Mouse (Mus musculus) forebrain, postnatal 0 days (tissue): ENCODE results near the gene Kmt5a. TPM values are rescaled to one million over a fixed set of nuclear protein-coding genes. Genes with fewer than 3 reads are reported as not detected.
A peak's percentile ranks its signal among the peaks of the same experiment; 100 is the strongest.

Source experiments
- ATAC-seq: fragments of 200-750 bp; cut with Nextera tagmentation; 2 replicates; pipeline ENCODE4 v1.8.0; 2017; ENCODE audit warnings: mild to moderate bottlenecking, moderate library complexity
- DNase-seq: peaks from one replicate; pipeline ENCODE4 v3.0.0-alpha.2; 2015
- H3K27ac ChIP-seq: fragments of 300-500 bp; sonication (generic); 2 replicates; pipeline ENCODE4 v1.5.1; 2014; ENCODE audit warnings: low read depth, mild to moderate bottlenecking, antibody characterized with exemption, low read length, moderate library complexity, mixed read lengths
- H3K27me3 ChIP-seq: fragments of 300-500 bp; sonication (generic); 2 replicates; pipeline ENCODE4 v1.6.1; 2014; ENCODE audit warnings: mild to moderate bottlenecking, low read length, mixed read lengths; ENCODE audit not compliant: insufficient read depth
- H3K36me3 ChIP-seq: fragments of 300-500 bp; sonication (generic); 2 replicates; pipeline ENCODE4 v1.6.1; 2014; ENCODE audit warnings: mild to moderate bottlenecking, moderate library complexity; ENCODE audit not compliant: insufficient read depth
- H3K4me1 ChIP-seq: fragments of 300-500 bp; sonication (generic); 2 replicates; pipeline ENCODE4 v1.6.1; 2014; ENCODE audit warnings: antibody characterized with exemption; ENCODE audit not compliant: insufficient read depth
- H3K4me2 ChIP-seq: fragments of 300-500 bp; sonication (generic); 2 replicates; pipeline ENCODE4 v1.6.1; 2014; ENCODE audit warnings: low read depth, mild to moderate bottlenecking, moderate library complexity
- H3K4me3 ChIP-seq: fragments of 300-500 bp; sonication (generic); 2 replicates; pipeline ENCODE4 v1.5.1; 2014; ENCODE audit warnings: low read depth, low read length, mixed read lengths
- H3K9ac ChIP-seq: fragments of 300-500 bp; sonication (generic); 2 replicates; pipeline ENCODE4 v1.6.1; 2014; ENCODE audit warnings: mild to moderate bottlenecking
- H3K9me3 ChIP-seq: fragments of 300-500 bp; sonication (generic); 2 replicates; pipeline ENCODE4 v1.6.1; 2016; ENCODE audit warnings: low read length
- CTCF ChIP-seq: sonication (generic); IDR thresholded peaks from 2 replicates; pipeline ENCODE4 v1.5.1; 2016; ENCODE audit warnings: antibody characterized with exemption, control low read depth, low read depth
- WGBS: fragments of 180-500 bp; shearing (Covaris S2); extraction: QIAGEN DNeasy Blood & Tissue Kit; methylation state at CpG from one replicate; pipeline ENCODE4 v1.1.7; 2014; 5-methylcytosine and 5-hydroxymethylcytosine counted together
- polyA plus RNA-seq: library from polyadenylated mRNA; unstranded; fragments of >200 nt; fragmentation: Nextera tagmentation; extraction: Ambion mirVana; gene quantifications from 2 replicates; pipeline ENCODE4 v1.2.1, GENCODE M21; 2015
- total RNA-seq: library from RNA; depleted of rRNA; stranded (reverse); fragments of >200 nt; gene quantifications from 2 replicates; pipeline ENCODE4 v1.2.3, GENCODE M21; 2014

Gene Kmt5a
- total and polyA plus RNA-seq, 2 experiments from 2014 or later = 23.6 to 45.0 TPM

DNA sequence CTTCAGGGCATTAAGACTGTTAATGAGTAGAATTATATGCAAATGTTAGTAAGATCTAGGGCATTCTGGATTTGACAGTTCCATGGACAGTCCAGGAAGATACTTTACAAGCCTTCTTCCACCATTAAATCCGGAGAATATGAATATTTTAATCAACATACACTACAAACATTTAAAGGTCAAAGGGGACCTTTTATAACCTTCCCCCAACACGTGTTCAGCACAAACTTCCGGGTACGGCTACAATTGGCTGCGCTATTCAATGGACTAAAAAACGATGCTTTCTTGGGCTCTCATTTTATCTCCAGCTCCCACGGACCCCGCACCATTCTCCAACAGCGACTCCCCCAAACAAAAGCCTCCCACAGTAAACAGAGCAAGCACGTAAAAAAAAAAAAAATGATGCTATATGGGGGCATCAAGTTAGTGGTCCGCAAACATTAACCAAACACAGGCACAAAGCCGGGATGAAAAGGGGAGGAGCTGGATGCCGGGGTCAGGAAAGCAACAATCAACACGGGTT lies 15.5 kb upstream of the Kmt5a start:
- ATAC-seq (no peak), DNase-seq (peak; percentile 9)
- Histone ChIP-seq H3K4me3 (peak overlapping the region; percentile 97), H3K9ac (peak overlapping the region; percentile 95), H3K9me3 (no peaks in the 10 kb centered on the region), H3K4me2 (peak overlapping the region; percentile 77), H3K4me1 (no peaks in the 10 kb centered on the region), H3K36me3 (no peaks in the 10 kb centered on the region), H3K27me3 (no peaks in the 10 kb centered on the region), H3K27ac (peak overlapping the region; percentile 98; the same call in 1 of the 2 replicates)
- WGBS = 3% methylated on average over 14 of the region's 14 CpGs
- no peak for TF ChIP-seq CTCF

DNA sequence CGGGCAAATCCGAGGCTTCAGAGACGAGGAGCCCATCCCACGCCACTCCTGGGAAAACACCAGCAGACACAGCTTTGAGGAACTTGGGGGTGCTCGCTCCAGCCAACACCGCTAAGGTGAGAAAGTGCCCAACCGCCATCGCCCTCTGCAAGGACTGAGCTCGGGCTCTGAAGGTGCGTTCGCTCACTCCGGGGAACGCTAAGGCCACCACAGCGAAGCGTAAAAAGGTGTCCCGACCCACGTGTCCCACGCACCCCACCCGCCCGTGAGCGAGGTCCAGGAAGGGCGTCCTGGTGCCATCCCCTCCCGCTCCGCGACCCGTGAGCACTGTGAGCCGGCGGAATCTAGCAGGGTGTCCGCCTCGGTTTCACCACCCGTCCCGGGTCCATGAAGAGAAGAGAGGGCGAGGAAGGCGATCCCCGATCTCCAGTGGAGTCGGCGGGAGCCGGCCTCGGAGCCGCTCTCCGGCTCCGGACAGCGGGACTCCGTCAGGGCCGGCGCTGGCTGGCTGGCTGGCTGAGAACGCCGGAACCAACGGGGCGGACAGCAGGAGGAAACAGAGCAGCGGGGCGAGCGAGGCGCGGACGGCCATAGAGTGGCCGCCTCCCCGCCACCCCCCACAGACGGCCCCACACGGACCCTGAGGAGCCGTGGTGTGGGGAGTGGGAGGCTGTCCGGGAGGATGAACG lies 14.9 kb upstream of the Kmt5a start:
- Histone ChIP-seq H3K9ac (peak overlapping the region; percentile 95), H3K4me2 (peak overlapping the region; percentile 77), H3K4me3 (peak overlapping the region; percentile 97), H3K27me3 (no peaks in the 10 kb centered on the region), H3K27ac (peak overlapping the region; percentile 98), H3K9me3 (no peaks in the 10 kb centered on the region), H3K4me1 (no peaks in the 10 kb centered on the region), H3K36me3 (no peaks in the 10 kb centered on the region)
- TF ChIP-seq CTCF = no peak
- under 1% methylated on average over 63 of the region's 63 CpGs for WGBS
- no peak for DNase-seq
- ATAC-seq = peak; percentile 58

DNA sequence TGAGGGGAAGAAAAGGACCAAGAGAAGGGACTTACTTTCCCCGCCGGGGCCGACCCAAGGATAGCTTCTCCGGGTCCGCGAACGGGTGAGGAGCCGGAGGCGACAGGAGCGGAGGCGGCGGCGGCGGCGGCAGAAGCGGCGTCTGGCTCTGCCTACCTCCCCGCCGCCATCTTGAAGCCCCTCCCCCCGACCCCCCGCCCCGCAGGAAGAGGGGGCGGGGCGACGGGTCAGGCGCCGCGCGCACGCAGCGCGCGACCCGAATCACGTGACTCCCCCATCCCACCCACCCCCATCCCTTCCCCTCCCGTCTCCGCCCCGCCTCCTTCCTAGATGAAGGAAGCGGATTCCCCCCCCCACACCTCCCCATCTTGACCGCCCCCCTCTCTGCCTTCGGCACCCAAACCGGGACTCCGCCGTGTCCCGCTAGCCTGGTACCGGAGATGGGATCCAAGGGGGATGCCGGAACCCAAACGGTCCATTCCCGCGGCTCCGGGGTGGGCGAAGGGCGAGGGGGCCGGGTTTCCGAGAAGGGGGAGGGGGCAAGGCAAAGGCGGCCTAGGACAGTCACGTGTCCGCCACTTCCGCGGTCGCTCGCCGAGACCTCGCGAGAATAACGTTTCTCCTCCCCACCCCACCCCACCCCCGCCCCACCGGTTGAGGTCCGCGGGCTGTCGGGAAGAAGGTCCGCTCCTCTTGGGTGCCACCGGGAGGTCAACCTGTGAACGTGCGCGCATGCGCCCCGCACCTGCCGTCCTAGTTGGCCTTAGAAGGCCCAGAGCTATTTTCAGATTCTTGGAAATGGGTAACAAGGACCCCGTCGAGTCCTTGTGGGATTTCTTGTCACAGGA lies 14.1 kb upstream of the Kmt5a start, which contains the start of gene Sbno1:
Gene Sbno1 (minus strand): TSS at position 590 of the 848 bp plus-strand sequence.
- DNase-seq = peak; percentile 97
- ATAC-seq = peak; percentile 96
- H3K36me3 ChIP-seq = no peaks in the 10 kb centered on the region

DNA sequence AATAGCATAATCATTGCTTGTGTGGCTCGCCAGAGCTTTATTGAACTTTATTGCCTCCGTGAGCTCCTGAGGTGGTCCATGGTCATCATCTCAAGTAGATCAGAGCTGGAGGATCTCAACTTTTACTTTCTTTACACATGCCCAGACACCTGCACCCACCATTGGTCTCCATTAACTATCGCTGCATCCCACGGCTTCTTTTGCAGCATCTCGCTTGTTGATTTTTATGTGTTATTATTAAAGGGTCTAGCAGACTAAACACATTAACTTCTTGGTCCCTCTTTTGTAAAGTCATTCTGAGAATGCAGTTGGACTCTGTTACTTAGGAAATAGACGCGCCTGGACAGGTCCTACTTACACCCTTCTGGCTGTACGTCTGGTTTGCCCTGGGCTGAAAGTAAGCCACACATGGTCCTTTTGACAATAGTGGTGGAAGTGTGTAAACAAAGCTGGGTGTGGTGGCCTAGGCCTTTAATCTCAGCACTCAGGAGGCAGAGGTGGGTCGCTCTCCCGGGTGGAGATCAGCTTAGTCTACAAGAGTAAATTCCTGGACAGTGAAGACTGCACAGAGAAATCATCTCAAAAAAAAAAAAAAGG lies 13.2 kb upstream of the Kmt5a start:
- H3K4me3 ChIP-seq = peak overlapping the region; percentile 97
- H3K9me3 ChIP-seq = no peaks in the 10 kb centered on the region
- no peaks in the 10 kb centered on the region for H3K4me1 ChIP-seq
- peak overlapping the region; percentile 98; the same call in 1 of the 2 replicates for H3K27ac ChIP-seq
- H3K9ac ChIP-seq = peak overlapping the region; percentile 95; the same call in 1 of the 2 replicates
- peak overlapping the region; percentile 50 for H3K4me2 ChIP-seq
- WGBS = 91% methylated on average over 10 of the region's 10 CpGs
- DNase-seq (no peak), ATAC-seq (no peak)
- TF ChIP-seq CTCF = no peak
- no peaks in the 10 kb centered on the region for H3K36me3 ChIP-seq
- H3K27me3 ChIP-seq = no peaks in the 10 kb centered on the region

More for the DNA sequence above, 14.1 kb upstream of the Kmt5a start, which contains the start of gene Sbno1:
- peak; percentile 19; the same call in 1 of the 2 replicates for TF ChIP-seq CTCF
- H3K9ac ChIP-seq = peak within 1 kb of the TSS; percentile 95
- H3K27me3 ChIP-seq = no peaks in the 10 kb centered on the region
- H3K4me1 ChIP-seq = no peaks in the 10 kb centered on the region
- peak within 1 kb of the TSS; percentile 77 for H3K4me2 ChIP-seq
- peak within 1 kb of the TSS; percentile 97 for H3K4me3 ChIP-seq
- under 1% methylated on average over 67 of the region's 81 CpGs for WGBS
- peak within 1 kb of the TSS; percentile 98 for H3K27ac ChIP-seq
- no peaks in the 10 kb centered on the region for H3K9me3 ChIP-seq

DNA sequence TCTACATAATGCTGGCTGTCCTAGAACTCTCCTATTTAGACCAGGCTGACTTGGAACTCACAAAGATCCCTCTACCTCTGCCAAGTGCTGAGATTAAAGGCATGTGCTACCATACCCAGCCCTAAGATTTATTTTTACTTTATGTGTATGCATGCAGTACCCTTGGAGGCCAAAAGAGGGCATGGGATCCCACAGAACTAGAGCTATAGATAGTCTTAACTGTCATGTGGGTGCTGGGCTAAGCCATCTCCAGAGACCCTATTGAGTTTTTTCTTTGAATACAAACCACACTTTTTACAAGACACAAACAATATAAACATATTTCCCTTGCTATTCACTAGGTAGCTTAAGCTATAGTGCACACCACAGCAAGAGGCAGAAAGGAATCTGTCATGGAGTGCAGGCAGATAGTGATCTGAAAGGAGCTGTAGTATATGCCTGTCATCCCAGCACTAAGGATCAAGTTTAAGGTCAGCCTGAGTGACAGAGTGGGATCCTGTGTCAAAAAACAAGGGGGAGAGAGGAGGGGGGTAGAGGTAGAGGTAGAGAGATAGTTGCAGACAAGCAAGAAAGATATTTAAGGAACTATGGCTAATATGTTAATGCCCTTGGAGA lies 7.2 kb upstream of the Kmt5a start:
- peak; percentile 88 for TF ChIP-seq CTCF
- no peaks in the 10 kb centered on the region for H3K9me3 ChIP-seq
- peak; percentile 92 for ATAC-seq

DNA sequence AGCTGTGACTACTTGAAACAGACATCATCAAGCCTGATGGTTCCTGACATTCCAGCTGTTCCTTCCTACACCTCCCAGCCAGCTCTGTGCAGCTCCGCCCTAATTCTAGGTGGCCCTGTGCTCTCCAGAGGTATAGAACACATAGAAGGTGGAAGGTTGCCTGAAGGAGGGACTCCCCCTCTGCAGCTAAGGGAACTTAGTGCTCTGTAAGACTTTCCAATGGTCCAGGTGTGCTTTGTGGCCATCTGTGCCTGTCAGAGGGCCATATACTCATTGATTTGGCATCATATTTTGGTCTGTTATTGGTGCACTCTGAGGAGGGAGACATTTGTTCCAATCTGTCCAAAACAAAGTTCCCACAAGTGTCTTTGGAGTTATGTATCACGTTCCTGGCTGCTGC lies 6.7 kb upstream of the Kmt5a start:
- WGBS = 68% methylated on average over 2 of the region's 2 CpGs
- no peak for TF ChIP-seq CTCF
- no peak overlapping the region for H3K9ac ChIP-seq
- H3K36me3 ChIP-seq = no peaks in the 10 kb centered on the region
- no peak overlapping the region for H3K4me3 ChIP-seq
- no peak overlapping the region for H3K4me2 ChIP-seq
- no peaks in the 10 kb centered on the region for H3K9me3 ChIP-seq
- H3K27ac ChIP-seq = no peak overlapping the region
- ATAC-seq (no peak), DNase-seq (no peak)
- no peaks in the 10 kb centered on the region for H3K27me3 ChIP-seq
- no peaks in the 10 kb centered on the region for H3K4me1 ChIP-seq

More for the DNA sequence above, 7.2 kb upstream of the Kmt5a start:
- Histone ChIP-seq H3K27ac (no peak overlapping the region), H3K4me2 (no peak overlapping the region), H3K27me3 (no peaks in the 10 kb centered on the region), H3K9ac (no peak overlapping the region), H3K36me3 (no peaks in the 10 kb centered on the region), H3K4me3 (no peak overlapping the region), H3K4me1 (no peaks in the 10 kb centered on the region)
- DNase-seq = peak; percentile 81
